Mouse (Mus musculus): ENCODE data around the gene Galnt4. TPM values are rescaled to one million over a fixed set of nuclear protein-coding genes. Genes with fewer than 3 reads are reported as not detected.
"Not testable (repeated sequence)": the region's sequence is repeated elsewhere in the genome, so short reads cannot be mapped to it uniquely, and the experiment has no call there.

Gene Galnt4
- polyA plus RNA-seq, 1 experiment from 2014 or later, result 11.1 TPM

DNA sequence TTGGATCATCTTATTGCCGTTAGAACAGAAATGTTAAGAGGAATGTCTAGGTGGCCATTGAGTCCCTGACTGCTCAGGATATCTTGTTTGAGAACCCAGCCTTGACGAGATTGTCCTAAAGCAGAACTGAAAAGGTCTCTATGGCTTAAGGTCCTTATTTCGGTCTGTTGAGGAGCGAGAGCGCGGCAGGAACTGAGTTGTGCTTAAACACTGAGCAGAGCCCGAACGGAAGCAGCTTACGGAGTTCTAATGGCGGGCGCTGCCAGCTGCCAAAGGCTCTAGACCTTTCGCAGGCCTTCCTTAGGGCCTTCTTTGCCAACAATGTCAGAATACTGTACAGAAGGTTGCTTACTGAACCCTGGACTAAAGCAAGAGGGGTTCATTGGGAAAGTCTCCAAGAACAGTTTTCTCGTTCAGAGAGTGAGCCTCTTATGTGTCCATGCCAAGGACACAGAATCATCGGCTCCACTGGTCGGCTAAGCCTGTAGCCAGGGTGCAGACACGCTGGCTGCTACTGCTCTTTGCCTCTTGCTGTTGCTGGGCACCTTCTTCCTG, 25.4 kb downstream of the Galnt4 start:
- H3K9ac ChIP-seq, result no peak overlapping the region
- peaks cover 21% of the 10 kb centered on the region for H3K4me1 ChIP-seq
- H3K9me3 ChIP-seq (replicated peaks), result no peaks in the 10 kb centered on the region
- no peak overlapping the region for H3K4me2 ChIP-seq
- no peak overlapping the region for H3K4me3 ChIP-seq (replicated peaks)
- WGBS, result 92% methylated on average over 16 of the region's 16 CpGs
- peaks cover 21% of the 10 kb centered on the region for H3K36me3 ChIP-seq
- H3K27me3 ChIP-seq, result no peaks in the 10 kb centered on the region
- no peak overlapping the region for H3K27ac ChIP-seq
- no peak for ATAC-seq (replicated peaks; ENCODE audit: low FRiP score)

DNA sequence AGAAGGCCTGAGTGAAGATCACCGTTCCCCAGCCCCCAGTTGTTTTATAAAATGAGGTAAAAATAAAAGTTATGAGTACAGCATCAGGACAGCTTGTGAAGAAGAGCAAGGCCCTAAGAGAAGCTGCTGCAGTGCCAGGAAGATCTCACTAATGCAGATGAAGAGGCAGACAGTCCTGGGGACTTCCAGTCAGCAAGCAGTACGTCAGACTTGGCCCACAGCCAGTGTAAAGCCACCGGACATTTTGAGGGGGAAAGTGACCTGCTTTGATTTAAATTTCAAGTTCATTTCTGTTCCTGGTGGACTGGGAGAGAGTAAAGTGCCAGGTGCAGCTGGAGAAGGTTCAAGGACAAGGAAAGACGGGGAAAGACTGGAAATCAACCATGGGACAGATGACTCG, 28.4 kb downstream of the Galnt4 start:
- H3K4me3 ChIP-seq (replicated peaks), result no peak overlapping the region
- H3K36me3 ChIP-seq, result peaks cover 19% of the 10 kb centered on the region
- peaks cover 8% of the 10 kb centered on the region for H3K4me1 ChIP-seq
- ATAC-seq (replicated peaks; ENCODE audit: low FRiP score), result no peak
- no peak overlapping the region for H3K9ac ChIP-seq
- 74% methylated on average over 5 of the region's 5 CpGs for WGBS
- H3K4me2 ChIP-seq, result no peak overlapping the region
- no peaks in the 10 kb centered on the region for H3K9me3 ChIP-seq (replicated peaks)
- H3K27ac ChIP-seq, result no peak overlapping the region
- H3K27me3 ChIP-seq, result no peaks in the 10 kb centered on the region

DNA sequence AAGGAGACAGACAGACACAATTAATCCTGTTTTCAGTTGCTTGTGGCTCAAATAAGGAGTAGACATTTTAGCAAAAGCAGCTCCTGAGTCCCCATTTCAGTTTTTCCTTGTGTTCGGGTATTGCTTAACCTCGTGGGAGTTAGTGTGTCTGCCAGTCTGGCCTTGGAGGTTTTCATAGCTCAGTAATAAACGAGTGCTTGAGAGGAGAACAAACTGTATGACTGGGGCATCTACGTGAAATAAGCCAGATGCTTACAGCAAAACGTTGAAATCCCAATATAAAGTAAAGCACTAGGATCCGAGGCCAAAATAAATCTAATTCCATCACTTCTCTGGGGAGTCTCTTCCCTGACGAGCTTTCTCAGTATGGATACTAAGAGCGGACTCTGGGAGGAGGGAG, 37.7 kb downstream of the Galnt4 start:
- Histone ChIP-seq H3K27ac (no peak overlapping the region), H3K9ac (no peak overlapping the region), H3K4me1 (no peaks in the 10 kb centered on the region), H3K4me3 (replicated peaks) (no peak overlapping the region), H3K27me3 (no peaks in the 10 kb centered on the region), H3K4me2 (no peak overlapping the region), H3K9me3 (replicated peaks) (no peaks in the 10 kb centered on the region), H3K36me3 (peaks cover 6% of the 10 kb centered on the region; the same call in 1 of the 2 replicates)
- ATAC-seq (replicated peaks; ENCODE audit: low FRiP score), result no peak
- 55% methylated on average over 8 of the region's 8 CpGs for WGBS

GRCm38 (mm10) chr10:99146596-99146995, 38.6 kb downstream of the Galnt4 start:
- Histone ChIP-seq H3K36me3 (peaks cover 6% of the 10 kb centered on the region; the same call in 1 of the 2 replicates), H3K4me1 (no peaks in the 10 kb centered on the region), H3K4me3 (replicated peaks) (no peak overlapping the region), H3K9me3 (replicated peaks) (no peaks in the 10 kb centered on the region), H3K4me2 (no peak overlapping the region), H3K9ac (no peak overlapping the region), H3K27ac (no peak overlapping the region), H3K27me3 (no peaks in the 10 kb centered on the region)
- no peak for ATAC-seq (replicated peaks; ENCODE audit: low FRiP score)
- WGBS, result 91% methylated on average over 8 of the region's 8 CpGs

DNA sequence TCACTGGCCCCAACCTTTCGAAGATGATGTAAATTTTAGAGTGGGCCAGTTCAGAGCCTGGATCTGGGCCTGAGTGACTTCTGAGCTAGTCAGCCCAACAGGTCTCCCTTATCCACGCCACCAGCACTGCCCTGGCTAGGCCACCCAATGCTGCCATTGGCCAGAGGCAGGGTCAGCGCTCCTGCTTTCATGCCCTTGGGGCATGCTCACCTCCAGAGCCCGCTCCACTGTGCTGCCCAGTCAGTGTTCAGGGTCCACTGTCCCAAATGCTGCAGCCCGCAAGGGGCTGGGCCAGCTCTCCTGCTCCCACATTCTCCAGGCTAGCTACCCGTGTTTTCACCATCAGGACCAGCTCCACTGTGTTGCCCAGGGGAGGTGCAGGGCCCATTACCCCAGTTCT, 42.1 kb downstream of the Galnt4 start:
- ATAC-seq (replicated peaks; ENCODE audit: low FRiP score), result no peak
- Histone ChIP-seq H3K4me3 (replicated peaks) (no peak overlapping the region), H3K36me3 (peaks cover 6% of the 10 kb centered on the region), H3K27ac (no peak overlapping the region), H3K27me3 (no peaks in the 10 kb centered on the region), H3K9ac (no peak overlapping the region), H3K4me1 (no peaks in the 10 kb centered on the region), H3K9me3 (replicated peaks) (no peaks in the 10 kb centered on the region), H3K4me2 (no peak overlapping the region)
- WGBS, result 88% methylated on average over 6 of the region's 6 CpGs

DNA sequence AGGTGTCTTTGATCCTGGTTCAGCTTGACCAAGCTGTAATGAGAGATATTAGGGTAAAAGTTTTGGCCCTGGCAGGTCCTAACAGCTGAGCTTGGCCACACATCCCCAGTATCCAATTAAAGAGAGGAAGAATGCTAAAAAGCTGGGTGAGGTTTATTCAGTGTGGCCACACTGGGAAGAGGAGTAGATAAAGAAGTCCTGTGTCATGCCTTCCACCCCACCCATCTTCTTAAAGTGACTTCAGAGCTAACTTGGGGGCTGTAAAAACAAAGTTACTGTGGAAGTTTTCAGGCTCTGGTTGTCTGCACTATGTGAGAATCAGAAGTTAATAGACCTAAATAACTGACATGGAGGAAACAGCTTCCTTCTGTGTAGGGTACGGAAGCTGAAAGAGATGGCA, 43.6 kb downstream of the Galnt4 start:
- Histone ChIP-seq H3K36me3 (peaks cover 12% of the 10 kb centered on the region), H3K9ac (no peak overlapping the region), H3K4me2 (no peak overlapping the region), H3K9me3 (replicated peaks) (no peaks in the 10 kb centered on the region), H3K27ac (no peak overlapping the region), H3K27me3 (no peaks in the 10 kb centered on the region), H3K4me1 (no peaks in the 10 kb centered on the region), H3K4me3 (replicated peaks) (no peak overlapping the region)
- 92% methylated on average over 1 of the region's 1 CpGs for WGBS
- no peak for ATAC-seq (replicated peaks; ENCODE audit: low FRiP score)

DNA sequence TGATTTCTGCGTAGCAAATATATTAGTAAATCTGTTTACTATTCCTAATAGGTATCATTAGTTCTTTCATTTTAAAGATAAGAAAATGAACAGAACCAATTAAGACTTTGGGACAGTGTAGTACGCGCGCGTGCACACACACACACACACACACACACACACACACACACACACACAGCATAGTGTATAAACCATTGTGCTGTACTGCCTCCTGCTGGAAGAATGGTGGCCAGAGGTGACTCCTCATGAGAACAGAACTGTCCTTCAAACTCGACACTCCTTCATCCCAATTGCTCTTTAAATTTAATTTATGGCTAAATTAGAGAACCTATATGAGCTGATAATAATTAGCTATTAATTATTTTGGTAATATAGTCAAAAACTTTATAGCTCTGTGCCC, 44.1 kb downstream of the Galnt4 start:
- Histone ChIP-seq H3K27ac (no peak overlapping the region), H3K36me3 (peaks cover 14% of the 10 kb centered on the region), H3K9ac (no peak overlapping the region), H3K4me2 (no peak overlapping the region), H3K4me1 (no peaks in the 10 kb centered on the region), H3K27me3 (no peaks in the 10 kb centered on the region), H3K9me3 (replicated peaks) (no peaks in the 10 kb centered on the region), H3K4me3 (replicated peaks) (no peak overlapping the region)
- WGBS, result 90% methylated on average over 6 of the region's 6 CpGs
- ATAC-seq (replicated peaks; ENCODE audit: low FRiP score), result no peak

DNA sequence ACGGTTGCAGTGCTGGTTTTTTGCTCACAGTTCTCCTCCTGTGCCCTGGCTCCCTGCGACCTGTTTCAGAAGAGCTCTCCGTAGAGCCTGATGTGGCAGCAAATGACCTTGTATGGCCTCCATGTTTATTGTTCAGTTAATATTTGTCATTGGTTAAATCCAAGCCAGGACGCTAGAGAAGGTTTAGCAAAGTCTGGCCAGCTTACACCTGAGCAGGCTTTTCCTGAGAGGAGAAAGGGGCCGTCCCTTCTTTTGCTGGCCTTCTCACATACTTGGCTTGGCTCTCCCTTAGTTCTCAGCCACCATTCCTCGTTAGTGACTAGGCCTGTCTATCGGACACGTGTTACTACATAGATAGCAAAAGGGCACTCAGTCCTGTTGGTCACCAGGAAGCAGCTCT, 46.7 kb downstream of the Galnt4 start:
- no peaks in the 10 kb centered on the region for H3K4me1 ChIP-seq
- 89% methylated on average over 8 of the region's 8 CpGs for WGBS
- H3K4me2 ChIP-seq, result no peak overlapping the region
- no peak overlapping the region for H3K9ac ChIP-seq
- no peak overlapping the region for H3K4me3 ChIP-seq (replicated peaks)
- no peaks in the 10 kb centered on the region for H3K27me3 ChIP-seq
- no peak for ATAC-seq (replicated peaks; ENCODE audit: low FRiP score)
- H3K36me3 ChIP-seq, result peaks cover 11% of the 10 kb centered on the region; the same call in 1 of the 2 replicates
- H3K27ac ChIP-seq, result no peak overlapping the region
- H3K9me3 ChIP-seq (replicated peaks), result no peaks in the 10 kb centered on the region

DNA sequence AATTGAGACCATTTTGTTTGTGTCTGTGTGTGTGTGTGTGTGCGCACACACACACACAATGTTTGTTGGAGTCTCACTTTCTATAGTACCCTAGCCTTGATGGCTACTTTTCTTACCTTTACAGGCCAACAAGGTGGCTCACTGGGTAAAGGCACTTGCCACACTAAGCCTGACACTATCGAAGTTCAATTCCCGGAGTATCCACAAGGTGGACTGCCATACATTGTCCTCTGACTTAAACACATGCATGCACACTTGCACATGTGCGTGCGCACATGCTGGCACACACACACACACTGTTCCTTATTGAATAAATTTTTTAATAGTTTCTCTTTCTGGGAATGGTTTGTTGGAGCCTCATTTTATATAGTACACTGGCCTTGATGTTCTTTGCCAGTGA, 48.8 kb downstream of the Galnt4 start:
- Histone ChIP-seq H3K27me3 (no peaks in the 10 kb centered on the region), H3K4me1 (no peaks in the 10 kb centered on the region), H3K9ac (no peak overlapping the region), H3K4me3 (replicated peaks) (no peak overlapping the region), H3K9me3 (replicated peaks) (no peaks in the 10 kb centered on the region), H3K36me3 (peaks cover 19% of the 10 kb centered on the region; the same call in 1 of the 2 replicates), H3K27ac (no peak overlapping the region), H3K4me2 (no peak overlapping the region)
- no peak for ATAC-seq (replicated peaks; ENCODE audit: low FRiP score)
- 91% methylated on average over 5 of the region's 5 CpGs for WGBS

DNA sequence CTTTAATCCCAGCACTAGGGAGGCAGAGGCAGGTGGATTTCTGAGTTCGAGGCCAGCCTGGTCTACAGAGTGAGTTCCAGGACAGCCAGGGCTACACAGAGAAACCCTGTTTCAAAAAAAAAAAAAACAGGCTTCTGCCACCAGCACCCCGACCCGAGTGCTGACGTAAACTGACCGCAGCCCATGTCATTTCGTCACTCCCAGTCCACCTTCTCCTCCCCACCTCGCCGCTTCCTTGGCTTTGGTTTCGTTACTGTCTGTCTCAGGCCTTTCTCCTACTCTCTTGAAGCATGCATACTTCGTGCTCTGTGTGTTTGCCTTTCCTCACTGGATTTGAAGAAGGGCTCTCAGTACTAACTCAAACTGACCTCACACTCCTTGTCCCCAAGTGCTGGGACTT, 49.7 kb downstream of the Galnt4 start:
- not testable (repeated sequence) for H3K4me2 ChIP-seq; H3K9ac ChIP-seq; ATAC-seq (replicated peaks; ENCODE audit: low FRiP score); H3K27ac ChIP-seq; H3K4me1 ChIP-seq; H3K27me3 ChIP-seq; H3K4me3 ChIP-seq (replicated peaks); H3K9me3 ChIP-seq (replicated peaks)
- 89% methylated on average over 10 of the region's 10 CpGs for WGBS
- peaks cover 19% of the 10 kb centered on the region; the same call in 1 of the 2 replicates for H3K36me3 ChIP-seq

DNA sequence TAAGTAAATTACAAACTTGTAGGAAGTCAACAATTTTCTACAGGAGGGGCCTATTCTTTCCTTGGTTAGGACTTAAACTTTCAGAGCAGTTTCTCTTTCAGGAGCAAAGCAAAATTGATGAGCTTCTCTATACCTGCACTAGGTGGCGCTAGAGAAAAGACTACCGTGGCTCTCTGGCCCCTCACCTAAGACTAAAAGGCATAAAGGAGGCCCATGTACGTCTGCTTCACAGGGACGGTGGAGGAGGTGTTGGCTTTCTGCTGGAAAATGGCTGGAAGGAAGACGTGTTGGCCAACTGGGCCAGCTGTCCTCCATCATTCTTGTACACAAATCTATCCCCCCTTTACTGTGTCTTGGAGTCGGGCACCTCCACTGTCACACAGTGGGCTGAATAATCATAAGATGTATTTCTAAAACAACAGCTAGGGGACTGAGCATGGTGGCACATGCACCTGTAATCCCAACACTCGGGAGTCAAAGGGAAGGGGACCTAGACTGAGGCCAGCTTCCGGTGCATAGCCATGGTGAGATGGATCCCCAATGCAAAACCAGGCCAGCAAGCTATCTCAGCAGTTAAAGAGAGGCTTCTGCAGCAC, 54.1 kb downstream of the Galnt4 start:
- no peaks in the 10 kb centered on the region for H3K27me3 ChIP-seq
- H3K27ac ChIP-seq, result no peak overlapping the region
- no peak overlapping the region for H3K4me3 ChIP-seq (replicated peaks)
- no peak overlapping the region for H3K4me2 ChIP-seq
- H3K9ac ChIP-seq, result no peak overlapping the region
- ATAC-seq (replicated peaks; ENCODE audit: low FRiP score), result no peak
- 36% methylated on average over 8 of the region's 8 CpGs for WGBS
- H3K9me3 ChIP-seq (replicated peaks), result no peaks in the 10 kb centered on the region
- peaks cover 11% of the 10 kb centered on the region; the same call in 1 of the 2 replicates for H3K36me3 ChIP-seq
- H3K4me1 ChIP-seq, result peaks cover 20% of the 10 kb centered on the region
